Mouse (Mus musculus) embryonic facial prominence, embryonic 13.5 days (tissue): ENCODE data around the gene Capn11. TPM values are rescaled to one million over a fixed set of nuclear protein-coding genes. Genes with fewer than 3 reads are reported as not detected.
A peak's percentile ranks its signal among the peaks of the same experiment; 100 is the strongest.

Experiments used
- ATAC-seq: fragments of 200-750 bp; cut with Nextera tagmentation; 2 replicates; pipeline ENCODE4 v1.8.0; 2017; ENCODE audit warnings: low read depth; ENCODE audit not compliant: insufficient number of reproducible peaks, insufficient read depth, low FRiP score, low TSS enrichment
- H3K27ac ChIP-seq: fragments of 300-500 bp; sonication (generic); 2 replicates; pipeline ENCODE4 v1.5.1; 2015; ENCODE audit warnings: moderate library complexity, mild to moderate bottlenecking, inconsistent platforms
- H3K27me3 ChIP-seq: fragments of 300-500 bp; sonication (generic); 2 replicates; pipeline ENCODE4 v1.6.1; 2015; ENCODE audit warnings: mild to moderate bottlenecking, inconsistent platforms
- H3K36me3 ChIP-seq: fragments of 300-500 bp; sonication (generic); 2 replicates; pipeline ENCODE4 v1.6.1; 2015; ENCODE audit warnings: mild to moderate bottlenecking, inconsistent platforms
- H3K4me1 ChIP-seq: fragments of 300-500 bp; sonication (generic); 2 replicates; pipeline ENCODE4 v1.6.1; 2015; ENCODE audit warnings: inconsistent platforms
- H3K4me2 ChIP-seq: fragments of 300-500 bp; sonication (generic); 2 replicates; pipeline ENCODE4 v1.6.1; 2015; ENCODE audit warnings: moderate library complexity, mild to moderate bottlenecking, inconsistent platforms
- H3K4me3 ChIP-seq: fragments of 300-500 bp; sonication (generic); 2 replicates; pipeline ENCODE4 v1.5.1; 2015; ENCODE audit warnings: mild to moderate bottlenecking, inconsistent platforms
- H3K9ac ChIP-seq: fragments of 300-500 bp; sonication (generic); 2 replicates; pipeline ENCODE4 v1.6.1; 2015; ENCODE audit warnings: mild to moderate bottlenecking, inconsistent platforms
- H3K9me3 ChIP-seq: fragments of 300-500 bp; sonication (generic); 2 replicates; pipeline ENCODE4 v1.6.1; 2016; ENCODE audit warnings: inconsistent platforms
- WGBS: fragments of 180-500 bp; shearing (Covaris S2); methylation state at CpG from one replicate; pipeline ENCODE4 v1.1.7; 2015; ENCODE audit warnings: mixed read lengths; 5-methylcytosine and 5-hydroxymethylcytosine counted together
- polyA plus RNA-seq: library from polyadenylated mRNA; unstranded; fragments of >200 nt; fragmentation: Nextera tagmentation; extraction: Ambion mirVana; gene quantifications from 2 replicates; pipeline ENCODE4 v1.2.1, GENCODE M21; 2015

Capn11 gene
- polyA plus RNA-seq, 1 experiment from 2014 or later: 0.63 TPM

- H3K27me3 ChIP-seq: peaks cover 3% of the 10 kb centered on the region
- H3K9ac ChIP-seq: no peak overlapping the region
- WGBS: 65% methylated on average over 15 of the region's 15 CpGs
- peaks cover 8% of the 10 kb centered on the region; the same call in 1 of the 2 replicates for H3K4me1 ChIP-seq
- 0 out of 2 replicates have a peak, but pooled peaks cover 3% of the 10 kb centered on the region for H3K9me3 ChIP-seq
- no peak overlapping the region for H3K4me2 ChIP-seq
- no peak for ATAC-seq
- no peaks in the 10 kb centered on the region for H3K36me3 ChIP-seq
- H3K27ac ChIP-seq: no peak overlapping the region
- H3K4me3 ChIP-seq: no peak overlapping the region
Measured at GRCm38 (mm10) chr17:45606992-45607879, 51.9 kb downstream of the Capn11 start.

DNA sequence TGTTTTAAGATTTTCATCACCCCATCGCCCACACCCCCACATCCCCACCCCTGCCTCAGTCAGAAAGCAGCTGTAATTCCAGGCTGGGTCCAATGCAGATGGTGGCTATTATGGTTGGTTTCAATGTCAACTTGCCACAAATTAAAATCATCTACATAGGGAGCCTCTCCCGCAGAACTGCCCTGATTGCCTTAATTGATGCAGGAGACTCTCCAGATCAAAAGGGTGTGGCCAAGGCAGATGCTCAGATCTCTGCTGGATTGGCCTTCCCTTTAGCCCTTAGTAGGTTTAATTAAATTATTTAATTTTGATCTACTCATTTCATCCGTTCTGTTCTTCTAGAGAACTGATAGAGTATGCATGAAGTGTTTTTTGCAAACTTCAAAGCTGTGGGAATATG, 56.1 kb downstream of the Capn11 start:
- Histone ChIP-seq H3K4me1 (peaks cover 23% of the 10 kb centered on the region), H3K27me3 (peaks cover 31% of the 10 kb centered on the region), H3K27ac (no peak overlapping the region), H3K4me3 (no peak overlapping the region), H3K9ac (no peak overlapping the region), H3K9me3 (0 out of 2 replicates have a peak, but pooled peaks cover 3% of the 10 kb centered on the region), H3K36me3 (no peaks in the 10 kb centered on the region), H3K4me2 (no peak overlapping the region)
- no peak for ATAC-seq
- 38% methylated on average over 3 of the region's 3 CpGs for WGBS

DNA sequence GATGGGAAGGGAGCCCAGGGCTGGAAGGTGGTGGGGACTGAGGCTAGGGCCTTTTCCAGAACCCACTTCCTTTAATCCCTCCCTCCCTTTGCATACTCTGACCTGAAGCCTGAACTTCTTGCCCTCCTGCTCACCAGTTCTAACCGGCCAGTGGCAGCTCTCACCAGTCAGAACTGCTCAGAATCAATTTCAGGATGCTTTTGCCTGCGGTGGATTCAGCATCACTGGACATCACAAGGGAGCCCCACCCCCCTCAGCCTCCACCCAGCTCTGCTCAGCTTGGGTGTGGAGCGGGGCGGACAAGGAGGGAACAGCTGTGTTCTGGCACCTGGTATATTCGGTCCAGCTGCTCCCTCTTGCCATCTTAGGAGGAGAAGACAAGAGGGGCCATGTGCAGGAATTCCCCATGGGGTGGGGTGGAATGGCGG, 57.2 kb downstream of the Capn11 start, which contains the start of gene Mymx:
TSS of gene Mymx (minus strand) at position 226 of the 428 bp plus-strand sequence.
- no peak within 1 kb of the TSS for H3K4me2 ChIP-seq
- 20% methylated on average over 6 of the region's 6 CpGs for WGBS
- no peak for ATAC-seq
- no peak within 1 kb of the TSS; the same call in 1 of the 2 replicates for H3K27ac ChIP-seq
- no peaks in the 10 kb centered on the region for H3K36me3 ChIP-seq
- H3K4me3 ChIP-seq: no peak within 1 kb of the TSS
- peaks cover 31% of the 10 kb centered on the region for H3K27me3 ChIP-seq
- no peaks in the 10 kb centered on the region for H3K9me3 ChIP-seq
- H3K4me1 ChIP-seq: peaks cover 26% of the 10 kb centered on the region
- no peak within 1 kb of the TSS for H3K9ac ChIP-seq

- H3K9me3 ChIP-seq: no peaks in the 10 kb centered on the region
- peaks cover 32% of the 10 kb centered on the region for H3K4me1 ChIP-seq
- peaks cover 31% of the 10 kb centered on the region for H3K27me3 ChIP-seq
- ATAC-seq: no peak
- no peak overlapping the region for H3K4me3 ChIP-seq
- WGBS: 17% methylated on average over 22 of the region's 22 CpGs
- H3K36me3 ChIP-seq: no peaks in the 10 kb centered on the region
- H3K4me2 ChIP-seq: no peak overlapping the region
- H3K27ac ChIP-seq: no peak overlapping the region; the same call in 1 of the 2 replicates
- no peak overlapping the region for H3K9ac ChIP-seq
Measured at GRCm38 (mm10) chr17:45601325-45601724, 57.8 kb downstream of the Capn11 start.

DNA sequence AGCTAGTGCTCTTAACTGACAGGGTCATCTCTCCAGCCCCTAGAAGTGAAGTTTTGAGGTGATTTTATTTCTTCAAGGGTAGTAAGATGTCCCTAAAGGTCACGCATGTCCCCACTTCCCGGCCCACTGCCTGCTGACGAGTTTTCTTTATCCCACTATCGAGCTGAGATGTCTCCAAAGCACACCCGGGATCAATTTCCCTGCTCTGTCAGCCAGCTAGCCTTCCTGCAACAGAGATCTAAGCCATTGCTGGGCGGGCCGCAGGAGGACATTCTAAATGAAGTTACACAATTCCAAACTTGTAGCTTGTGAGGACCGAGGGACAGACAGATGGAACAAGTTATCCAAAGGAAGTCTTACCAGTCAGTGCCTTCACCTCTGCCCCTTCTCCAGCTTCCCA, 58.9 kb downstream of the Capn11 start:
- H3K4me1 ChIP-seq: peaks cover 42% of the 10 kb centered on the region
- 0 out of 2 replicates have a peak overlapping the region, but pooled peaks have one; percentile 6 for H3K9ac ChIP-seq
- no peak for ATAC-seq
- peak overlapping the region; percentile 70 for H3K4me2 ChIP-seq
- H3K9me3 ChIP-seq: no peaks in the 10 kb centered on the region
- no peak overlapping the region for H3K4me3 ChIP-seq
- H3K27me3 ChIP-seq: peaks cover 31% of the 10 kb centered on the region
- WGBS: 19% methylated on average over 8 of the region's 8 CpGs
- H3K27ac ChIP-seq: no peak overlapping the region
- H3K36me3 ChIP-seq: no peaks in the 10 kb centered on the region

DNA sequence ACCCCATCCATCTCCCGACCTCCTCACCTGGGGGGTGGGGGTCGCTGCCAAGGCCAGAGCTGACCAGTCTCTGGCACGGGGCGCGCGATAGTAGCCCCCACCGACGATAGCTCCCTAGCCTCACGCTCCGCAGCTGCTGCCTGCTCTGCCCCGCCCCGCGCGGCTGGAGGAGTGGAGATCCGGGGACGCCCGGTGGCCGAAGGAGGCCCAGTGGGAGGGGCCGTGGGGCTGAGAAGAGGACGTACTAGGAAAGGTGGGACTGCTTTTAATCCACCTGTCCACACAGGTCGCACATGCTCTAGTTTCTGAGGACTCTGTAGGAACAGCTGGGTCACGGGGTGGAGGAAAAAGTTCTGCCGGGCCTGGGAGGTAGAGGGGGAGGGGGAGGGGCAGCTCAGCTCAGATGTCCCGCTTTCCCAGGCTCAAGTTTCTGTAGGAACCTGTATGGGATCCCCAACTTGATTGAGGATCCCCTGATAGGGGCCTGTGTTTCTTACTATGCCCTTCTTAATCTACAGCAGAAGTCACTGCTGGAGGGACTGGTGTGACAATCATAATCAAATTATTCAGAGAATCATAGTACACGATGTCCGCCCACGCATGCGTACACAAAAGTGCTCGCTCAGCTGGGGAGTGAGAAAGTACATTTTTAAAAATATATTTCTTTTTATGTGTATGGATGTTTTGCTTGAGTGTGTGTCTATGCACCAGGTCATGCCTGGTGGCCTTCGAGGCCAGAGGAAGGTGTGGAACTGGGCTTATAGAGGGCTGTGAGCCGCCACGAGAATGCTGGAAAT, 59.5 kb downstream of the Capn11 start, which contains the start of gene Slc29a1:
TSS of gene Slc29a1 (minus strand) at position 161 of the 797 bp plus-strand sequence.
- H3K4me2 ChIP-seq: peak within 1 kb of the TSS; percentile 70
- H3K27ac ChIP-seq: no peak within 1 kb of the TSS
- H3K27me3 ChIP-seq: peaks cover 34% of the 10 kb centered on the region
- H3K9me3 ChIP-seq: no peaks in the 10 kb centered on the region
- ATAC-seq: no peak
- no peaks in the 10 kb centered on the region for H3K36me3 ChIP-seq
- H3K4me1 ChIP-seq: peaks cover 47% of the 10 kb centered on the region
- peak within 1 kb of the TSS; percentile 35 for H3K4me3 ChIP-seq
- peak within 1 kb of the TSS; percentile 67 for H3K9ac ChIP-seq
- WGBS: 11% methylated on average over 32 of the region's 32 CpGs

DNA sequence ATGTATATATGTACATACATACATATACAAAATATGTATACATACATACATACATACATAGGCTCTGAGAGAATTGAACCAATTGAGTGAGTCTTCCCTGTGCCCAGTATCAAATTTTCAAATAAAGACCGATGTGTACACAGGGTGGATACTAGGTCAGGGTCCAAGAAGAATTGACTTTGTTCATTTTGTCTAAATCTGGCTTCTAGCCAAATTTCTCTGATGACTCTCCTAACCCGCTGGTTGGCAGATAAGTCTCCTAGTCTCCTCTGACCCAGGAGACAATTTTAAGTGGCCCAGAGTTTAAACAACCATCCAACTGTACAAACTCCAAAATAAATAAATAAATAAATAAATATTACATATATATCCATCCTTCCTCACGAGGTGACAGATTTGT, 60.2 kb downstream of the Capn11 start:
- H3K4me3 ChIP-seq: no peak overlapping the region
- peak overlapping the region; percentile 70 for H3K4me2 ChIP-seq
- H3K9ac ChIP-seq: no peak overlapping the region
- peaks cover 55% of the 10 kb centered on the region for H3K4me1 ChIP-seq
- ATAC-seq: no peak
- WGBS: 56% methylated on average over 3 of the region's 3 CpGs
- peaks cover 40% of the 10 kb centered on the region for H3K27me3 ChIP-seq
- H3K9me3 ChIP-seq: no peaks in the 10 kb centered on the region
- no peak overlapping the region for H3K27ac ChIP-seq
- H3K36me3 ChIP-seq: no peaks in the 10 kb centered on the region

DNA sequence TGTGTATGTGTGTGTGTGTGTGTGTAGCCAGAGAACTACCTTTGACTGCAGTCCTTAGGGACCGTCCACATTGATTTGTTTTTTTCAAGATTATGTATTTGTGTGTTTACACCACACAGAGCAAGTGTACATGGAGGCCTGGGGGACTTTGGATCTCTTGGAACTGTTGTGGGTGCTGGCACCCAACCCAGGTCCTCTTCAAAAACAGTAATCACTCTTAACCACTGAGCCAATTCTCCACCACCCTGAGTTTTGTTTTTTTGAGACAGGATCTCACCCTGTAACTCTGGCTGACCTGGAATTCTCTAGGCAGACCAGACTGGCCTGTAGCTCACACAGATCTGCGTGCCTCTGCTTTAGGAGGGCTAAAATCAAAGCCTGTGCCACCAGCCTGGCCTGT, 60.7 kb downstream of the Capn11 start:
- ATAC-seq: no peak
- Histone ChIP-seq H3K4me3 (no peak overlapping the region), H3K9me3 (no peaks in the 10 kb centered on the region), H3K27me3 (peaks cover 45% of the 10 kb centered on the region), H3K36me3 (no peaks in the 10 kb centered on the region), H3K4me1 (peaks cover 60% of the 10 kb centered on the region), H3K4me2 (no peak overlapping the region), H3K9ac (no peak overlapping the region), H3K27ac (no peak overlapping the region)
- WGBS: 90% methylated on average over 2 of the region's 2 CpGs

DNA sequence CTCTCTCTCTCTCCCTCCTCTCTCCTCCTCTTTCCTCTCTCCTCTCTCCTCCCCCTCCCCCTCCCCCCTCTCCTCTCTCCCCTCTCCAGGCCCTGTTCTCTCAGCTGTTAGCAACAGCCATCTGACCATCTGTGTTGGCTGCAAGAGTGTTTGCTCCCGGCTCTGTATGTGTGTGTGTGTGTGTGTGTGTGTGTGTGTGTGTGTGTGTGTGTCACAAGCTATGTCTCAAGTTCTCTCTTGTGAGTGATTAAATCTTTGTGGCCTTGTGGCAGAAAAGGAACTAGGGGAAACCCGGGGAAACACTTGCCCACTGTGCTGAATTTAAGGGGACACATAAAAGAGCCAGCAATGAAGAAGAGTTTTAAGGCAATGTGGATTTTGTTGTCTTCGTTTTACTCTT, 61.3 kb downstream of the Capn11 start:
- H3K9ac ChIP-seq: no peak overlapping the region
- H3K9me3 ChIP-seq: no peaks in the 10 kb centered on the region
- H3K27ac ChIP-seq: no peak overlapping the region
- H3K4me1 ChIP-seq: peaks cover 66% of the 10 kb centered on the region
- no peak for ATAC-seq
- H3K4me2 ChIP-seq: no peak overlapping the region
- H3K4me3 ChIP-seq: no peak overlapping the region
- H3K36me3 ChIP-seq: no peaks in the 10 kb centered on the region
- H3K27me3 ChIP-seq: peaks cover 48% of the 10 kb centered on the region
- 31% methylated on average over 3 of the region's 3 CpGs for WGBS

GRCm38 (mm10) chr17:45596631-45597396, 62.3 kb downstream of the Capn11 start:
- Histone ChIP-seq H3K36me3 (no peaks in the 10 kb centered on the region), H3K4me2 (no peak overlapping the region), H3K4me1 (peaks cover 71% of the 10 kb centered on the region), H3K27ac (peak overlapping the region; percentile 24; the same call in 1 of the 2 replicates), H3K9ac (no peak overlapping the region), H3K4me3 (no peak overlapping the region), H3K27me3 (peaks cover 41% of the 10 kb centered on the region), H3K9me3 (no peaks in the 10 kb centered on the region)
- WGBS: 27% methylated on average over 11 of the region's 11 CpGs
- no peak for ATAC-seq
